Mouse (Mus musculus) bone marrow macrophage, adult 2 months (primary cell): ENCODE results near the gene Tsr1.

Experiments used
- CTCF ChIP-seq: IDR thresholded peaks from 2 replicates; pipeline ENCODE4 v1.5.1; 2012; ENCODE audit warnings: low read depth, mild to moderate bottlenecking, low read length, moderate library complexity
- POLR2A ChIP-seq: IDR thresholded peaks from 2 replicates; pipeline ENCODE4 v1.6.1; 2012; ENCODE audit warnings: mild to moderate bottlenecking, low read depth, low read length, borderline replicate concordance

- TF ChIP-seq CTCF = no peak
- TF ChIP-seq POLR2A = no peak
These were observed 29.4 kb downstream of the Tsr1 start for GRCm38 (mm10) chr11:74927236-74927725.
